Mouse (Mus musculus): ENCODE measurements at regions not wholly inside any gene's neighbourhood (a gene's known extent, or its start where the extent isn't known, plus 50 kb on each side); places are given as distances from the start of the nearest gene placed in this dataset.

DNA sequence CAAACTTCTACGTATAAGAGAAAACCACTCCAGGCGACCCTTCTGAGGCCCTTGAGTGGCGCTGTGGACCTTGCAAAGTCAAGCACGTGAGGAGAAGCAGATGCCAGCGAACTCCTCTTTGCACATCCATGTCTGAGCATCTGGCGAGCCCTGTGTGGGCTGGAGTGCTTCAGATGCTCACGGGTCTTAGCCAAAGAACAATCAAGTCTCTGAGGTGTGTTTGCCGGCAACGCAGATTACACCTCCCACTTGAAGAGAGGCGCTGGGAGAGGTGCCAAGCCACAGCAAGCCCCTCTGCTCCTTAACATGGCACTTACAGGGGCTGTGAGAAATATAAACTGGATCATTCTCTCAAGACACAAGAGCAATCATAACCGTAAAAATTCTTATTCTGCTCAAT is 122.7 kb upstream of the Tox3 start:
- ATAC-seq: no peak
- no peak overlapping the region for H3K4me3 ChIP-seq (ENCODE audit: low read depth, low read length)
- no peak for TF ChIP-seq CTCF (IDR thresholded peaks at IDR 0.05; ENCODE audit: low read depth)
- H3K4me2 ChIP-seq (replicated peaks; ENCODE audit: low read depth): no peak overlapping the region
- H3K36me3 ChIP-seq (ENCODE audit: control insufficient read depth, insufficient read depth): no peaks in the 10 kb centered on the region
- H3K27me3 ChIP-seq (replicated peaks; ENCODE audit: control insufficient read depth, insufficient read depth, low read length): no peaks in the 10 kb centered on the region
- no peak overlapping the region for H3K27ac ChIP-seq (ENCODE audit: low read depth, low read length)
- no peak overlapping the region for H3K9ac ChIP-seq (ENCODE audit: low read depth, low read length)
- H3K4me1 ChIP-seq (replicated peaks; ENCODE audit: control insufficient read depth, insufficient read depth, low read length): no peaks in the 10 kb centered on the region
- H3K9me3 ChIP-seq (ENCODE audit: control insufficient read depth): no peaks in the 10 kb centered on the region
- 69% methylated on average over 11 of the region's 11 CpGs for WGBS

DNA sequence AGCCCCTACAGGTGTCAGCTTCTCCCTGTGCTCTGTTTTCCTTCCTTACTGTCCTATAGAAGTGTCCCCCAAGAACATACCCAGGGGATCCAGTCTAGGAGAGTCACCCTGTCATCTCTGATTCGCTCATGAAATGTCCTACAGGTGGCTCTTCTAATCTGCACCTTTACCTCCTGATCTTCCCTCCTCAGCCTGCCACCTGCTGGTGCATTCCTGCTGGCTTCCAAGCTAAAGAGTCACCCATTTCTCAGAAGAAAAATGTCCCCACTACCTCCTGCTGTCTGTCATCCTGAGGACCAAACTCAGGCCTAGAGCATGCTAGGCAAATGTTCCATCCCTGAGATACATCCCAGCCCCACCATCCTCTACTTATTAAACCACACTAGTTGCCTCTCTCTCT is 115.6 kb upstream of the Tox3 start:
- no peak overlapping the region for H3K27ac ChIP-seq (ENCODE audit: low read depth, low read length)
- H3K36me3 ChIP-seq (ENCODE audit: control insufficient read depth, insufficient read depth): no peaks in the 10 kb centered on the region
- H3K4me1 ChIP-seq (replicated peaks; ENCODE audit: control insufficient read depth, insufficient read depth, low read length): no peaks in the 10 kb centered on the region
- H3K9me3 ChIP-seq (ENCODE audit: control insufficient read depth): no peaks in the 10 kb centered on the region
- no peaks in the 10 kb centered on the region for H3K27me3 ChIP-seq (replicated peaks; ENCODE audit: control insufficient read depth, insufficient read depth, low read length)
- H3K4me3 ChIP-seq (ENCODE audit: low read depth, low read length): no peak overlapping the region
- no peak overlapping the region for H3K4me2 ChIP-seq (replicated peaks; ENCODE audit: low read depth)
- ATAC-seq: no peak
- peak; percentile 69 for TF ChIP-seq CTCF (IDR thresholded peaks at IDR 0.05; ENCODE audit: low read depth)
- H3K9ac ChIP-seq (ENCODE audit: low read depth, low read length): no peak overlapping the region
- WGBS: 46% methylated on average over 1 of the region's 1 CpGs

DNA sequence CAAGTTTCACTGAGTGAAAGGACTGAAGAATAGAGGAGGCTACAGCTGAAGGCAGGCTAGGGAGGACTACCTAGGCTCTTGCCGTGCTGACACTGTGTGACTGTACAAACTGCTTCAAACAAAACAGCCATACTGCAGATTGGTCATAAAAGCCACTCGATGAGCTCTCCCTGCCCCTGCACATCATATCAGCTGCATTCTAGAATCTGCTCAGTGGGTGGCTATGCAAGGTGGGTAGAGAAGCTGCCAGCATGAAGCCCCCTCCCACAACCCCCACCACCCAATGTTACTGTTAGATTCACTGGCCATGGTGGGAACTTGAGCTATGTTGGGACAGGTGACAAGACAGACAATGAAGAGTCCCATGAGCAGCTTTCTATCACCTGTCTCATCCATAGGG is 107.2 kb upstream of the Tox3 start:
- ATAC-seq: no peak
- Histone ChIP-seq H3K36me3 (ENCODE audit: control insufficient read depth, insufficient read depth) (no peaks in the 10 kb centered on the region), H3K4me2 (replicated peaks; ENCODE audit: low read depth) (no peak overlapping the region), H3K9ac (ENCODE audit: low read depth, low read length) (no peak overlapping the region), H3K9me3 (ENCODE audit: control insufficient read depth) (no peaks in the 10 kb centered on the region), H3K27me3 (replicated peaks; ENCODE audit: control insufficient read depth, insufficient read depth, low read length) (no peaks in the 10 kb centered on the region), H3K4me3 (ENCODE audit: low read depth, low read length) (no peak overlapping the region), H3K4me1 (replicated peaks; ENCODE audit: control insufficient read depth, insufficient read depth, low read length) (no peaks in the 10 kb centered on the region), H3K27ac (ENCODE audit: low read depth, low read length) (no peak overlapping the region)
- WGBS: 80% methylated on average over 2 of the region's 2 CpGs
- TF ChIP-seq CTCF (IDR thresholded peaks at IDR 0.05; ENCODE audit: low read depth): no peak

DNA sequence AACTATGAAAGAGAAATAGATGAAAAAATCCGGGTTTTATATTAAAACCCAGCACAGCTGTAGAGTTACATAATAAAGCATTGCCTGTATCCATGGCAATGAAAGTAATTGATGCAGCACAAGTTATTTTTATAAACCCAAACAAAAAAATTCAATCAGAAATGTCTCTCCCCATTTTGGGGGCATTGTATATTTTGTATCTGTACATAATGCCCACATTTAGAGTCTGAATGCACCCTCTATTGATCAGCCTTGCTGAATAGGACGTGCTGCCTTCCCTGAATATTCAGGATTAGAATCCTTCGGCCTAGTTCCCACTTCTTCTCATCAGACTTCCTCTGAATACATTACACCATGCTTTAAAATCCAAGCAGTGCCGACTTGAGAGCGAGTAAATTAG is 106.0 kb upstream of the Tox3 start:
- Histone ChIP-seq H3K4me3 (ENCODE audit: low read depth, low read length) (no peak overlapping the region), H3K4me2 (replicated peaks; ENCODE audit: low read depth) (no peak overlapping the region), H3K36me3 (ENCODE audit: control insufficient read depth, insufficient read depth) (no peaks in the 10 kb centered on the region), H3K4me1 (replicated peaks; ENCODE audit: control insufficient read depth, insufficient read depth, low read length) (no peaks in the 10 kb centered on the region), H3K27ac (ENCODE audit: low read depth, low read length) (no peak overlapping the region), H3K27me3 (replicated peaks; ENCODE audit: control insufficient read depth, insufficient read depth, low read length) (no peaks in the 10 kb centered on the region), H3K9me3 (ENCODE audit: control insufficient read depth) (no peaks in the 10 kb centered on the region), H3K9ac (ENCODE audit: low read depth, low read length) (no peak overlapping the region)
- WGBS: 80% methylated on average over 5 of the region's 5 CpGs
- TF ChIP-seq CTCF (IDR thresholded peaks at IDR 0.05; ENCODE audit: low read depth): no peak
- ATAC-seq: no peak

DNA sequence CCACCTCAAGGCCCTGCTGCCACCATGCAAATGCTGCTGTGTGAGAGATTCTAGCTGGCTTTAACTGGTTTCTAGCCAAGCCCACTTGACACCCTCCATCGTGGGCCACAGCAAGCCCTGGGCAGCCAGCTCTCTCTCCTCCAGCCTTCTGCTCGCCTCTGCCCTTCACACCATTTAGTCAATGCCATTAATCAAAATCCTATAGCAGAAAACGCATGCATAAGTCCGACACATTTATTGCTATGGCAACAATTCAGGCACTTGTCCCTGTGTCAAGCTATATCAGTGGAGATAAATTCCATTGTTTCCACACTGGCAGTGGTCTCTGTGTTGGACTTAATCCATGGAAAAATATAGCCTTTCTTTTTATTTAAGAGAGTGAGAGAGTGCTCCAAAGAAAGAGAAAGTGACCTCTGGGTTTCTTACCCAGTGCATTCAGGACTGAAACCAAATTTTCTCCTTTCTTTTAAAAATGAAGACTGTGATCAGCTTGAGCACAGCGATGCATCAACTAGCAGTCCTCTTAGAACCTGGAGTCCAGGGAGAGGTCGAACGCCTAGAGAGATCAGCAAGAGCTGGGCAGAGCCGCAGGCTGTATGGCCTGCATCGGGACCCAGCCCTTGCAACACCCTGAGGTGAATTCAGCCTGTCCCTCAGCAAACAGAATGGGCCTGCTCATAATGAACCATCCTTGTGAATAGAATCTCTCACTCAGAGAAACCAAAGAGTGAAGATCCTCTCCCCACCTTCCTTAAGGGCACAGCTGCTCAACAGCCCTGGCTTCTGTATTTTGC is 93.1 kb upstream of the Tox3 start:
- Histone ChIP-seq H3K27ac (ENCODE audit: low read depth, low read length) (no peak overlapping the region), H3K4me1 (replicated peaks; ENCODE audit: control insufficient read depth, insufficient read depth, low read length) (no peaks in the 10 kb centered on the region), H3K4me3 (ENCODE audit: low read depth, low read length) (no peak overlapping the region), H3K9me3 (ENCODE audit: control insufficient read depth) (no peaks in the 10 kb centered on the region), H3K36me3 (ENCODE audit: control insufficient read depth, insufficient read depth) (no peaks in the 10 kb centered on the region), H3K9ac (ENCODE audit: low read depth, low read length) (no peak overlapping the region), H3K4me2 (replicated peaks; ENCODE audit: low read depth) (no peak overlapping the region), H3K27me3 (replicated peaks; ENCODE audit: control insufficient read depth, insufficient read depth, low read length) (no peaks in the 10 kb centered on the region)
- 62% methylated on average over 9 of the region's 9 CpGs for WGBS
- no peak for ATAC-seq
- TF ChIP-seq CTCF (IDR thresholded peaks at IDR 0.05; ENCODE audit: low read depth): no peak

DNA sequence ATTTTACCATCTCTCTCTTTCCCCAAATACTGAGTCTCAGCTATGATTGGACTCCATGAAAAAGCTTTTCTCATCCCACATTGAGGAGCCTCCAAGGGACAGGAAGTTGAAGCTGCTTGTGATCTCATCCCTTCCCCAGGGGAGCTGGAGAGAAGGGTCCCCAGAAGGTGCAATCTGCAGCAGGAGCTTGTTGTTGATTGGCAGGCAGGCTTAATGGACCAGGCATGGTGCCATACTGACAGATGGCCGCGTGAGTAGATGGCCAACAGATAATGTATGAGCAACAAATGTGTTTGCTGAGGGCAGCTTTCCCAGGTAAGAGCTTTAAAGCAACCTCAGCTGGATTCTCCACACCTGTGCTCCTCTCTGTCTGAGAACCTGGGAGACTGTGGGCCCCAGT is 65.9 kb upstream of the Tox3 start:
- Histone ChIP-seq H3K4me3 (ENCODE audit: low read depth, low read length) (no peak overlapping the region), H3K36me3 (ENCODE audit: control insufficient read depth, insufficient read depth) (no peaks in the 10 kb centered on the region), H3K4me2 (replicated peaks; ENCODE audit: low read depth) (no peak overlapping the region), H3K9me3 (ENCODE audit: control insufficient read depth) (no peaks in the 10 kb centered on the region), H3K9ac (ENCODE audit: low read depth, low read length) (no peak overlapping the region), H3K27ac (ENCODE audit: low read depth, low read length) (no peak overlapping the region), H3K27me3 (replicated peaks; ENCODE audit: control insufficient read depth, insufficient read depth, low read length) (no peaks in the 10 kb centered on the region), H3K4me1 (replicated peaks; ENCODE audit: control insufficient read depth, insufficient read depth, low read length) (no peaks in the 10 kb centered on the region)
- 60% methylated on average over 2 of the region's 2 CpGs for WGBS
- no peak for ATAC-seq
- no peak for TF ChIP-seq CTCF (IDR thresholded peaks at IDR 0.05; ENCODE audit: low read depth)

Data from intestine, postnatal 0 days (tissue).